ENCODE assay signal across 8 mouse cellular contexts in the genomic region with DNA sequence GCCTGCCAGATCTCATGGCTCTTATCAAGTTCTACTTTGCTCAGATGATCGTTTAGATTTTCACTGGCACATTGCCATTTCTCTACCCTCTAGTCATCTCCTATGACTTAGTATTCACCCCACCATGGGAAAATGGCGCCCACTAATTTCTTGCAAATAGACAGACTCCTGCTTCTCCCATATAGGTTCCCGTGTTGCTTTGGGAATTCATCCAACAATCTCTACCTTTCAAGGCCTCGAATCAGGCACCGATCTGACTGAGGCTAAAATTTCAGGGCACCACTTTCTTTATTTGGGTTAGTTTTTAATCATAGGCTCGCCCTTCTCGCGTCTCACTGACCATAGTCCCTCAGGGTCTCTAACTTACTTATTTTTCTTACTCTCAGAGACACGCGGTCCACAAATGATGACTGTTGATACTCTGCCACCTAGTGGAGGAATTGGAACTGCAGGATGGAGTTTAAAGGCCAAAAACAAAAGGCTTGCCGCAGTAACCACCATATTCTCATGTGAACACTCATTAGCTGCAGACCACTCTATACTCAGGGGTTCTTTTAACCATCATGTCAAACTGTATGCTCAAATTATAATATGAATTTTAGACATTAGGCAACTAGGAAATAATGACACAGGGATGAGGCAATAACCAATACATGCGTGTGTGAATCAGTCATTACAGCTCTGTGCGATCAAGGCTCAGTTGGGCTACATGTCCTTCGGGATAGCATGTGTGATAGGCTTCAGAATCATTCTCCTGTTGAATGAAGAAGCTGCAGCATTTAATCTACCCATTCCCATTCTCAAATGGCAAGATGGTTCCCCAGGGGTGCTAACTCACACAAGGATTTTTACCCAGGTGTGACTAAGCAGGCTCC.
DNase-seq lines count a peak whose midpoint lies in the region; ATAC-seq and TF ChIP-seq lines count a peak whose summit lies in the region.

No protein-coding gene starts in this region.

- no peaks in the 10 kb centered on the region for H3K4me1 ChIP-seq in thymus, adult 2 months (replicated peaks; ENCODE audit: control insufficient read depth, insufficient read depth, low read length)
- no peaks in the 10 kb centered on the region for H3K4me1 ChIP-seq in forebrain, embryonic 15.5 days
- H3K4me1 ChIP-seq in limb, embryonic 13.5 days = no peaks in the 10 kb centered on the region

- 51% methylated on average over 14 of the region's 14 CpGs for WGBS in thymus, adult 2 months
- 50% methylated on average over 14 of the region's 14 CpGs for WGBS in forebrain, embryonic 15.5 days
- 50% methylated on average over 14 of the region's 14 CpGs for WGBS in limb, embryonic 13.5 days

- H3K4me2 ChIP-seq in forebrain, embryonic 15.5 days (replicated peaks) = no peak overlapping the region
- H3K4me2 ChIP-seq in limb, embryonic 13.5 days (replicated peaks) = no peak overlapping the region

- H3K36me3 ChIP-seq in thymus, adult 2 months (ENCODE audit: control insufficient read depth, insufficient read depth, low read length) = no peaks in the 10 kb centered on the region
- H3K36me3 ChIP-seq in forebrain, embryonic 15.5 days = no peaks in the 10 kb centered on the region
- no peaks in the 10 kb centered on the region for H3K36me3 ChIP-seq in limb, embryonic 13.5 days

- no peak overlapping the region for H3K4me3 ChIP-seq in thymus, adult 2 months (ENCODE audit: control insufficient read depth, insufficient read depth, low read length)
- no peak overlapping the region for H3K4me3 ChIP-seq in forebrain, embryonic 15.5 days
- no peak overlapping the region for H3K4me3 ChIP-seq in limb, embryonic 13.5 days

- TF ChIP-seq CTCF in thymus, adult 2 months (IDR thresholded peaks at IDR 0.05; ENCODE audit: borderline replicate concordance, control insufficient read depth, extremely low read depth, insufficient read depth, low read length, poor library complexity) = no peak

- no peaks in the 10 kb centered on the region for H3K27me3 ChIP-seq in thymus, adult 2 months (ENCODE audit: control insufficient read depth, insufficient read depth, low read length)
- no peaks in the 10 kb centered on the region for H3K27me3 ChIP-seq in forebrain, embryonic 15.5 days
- H3K27me3 ChIP-seq in limb, embryonic 13.5 days = peaks cover 5% of the 10 kb centered on the region; the same call in 1 of the 2 replicates

- no peaks in the 10 kb centered on the region for H3K9me3 ChIP-seq in forebrain, embryonic 15.5 days
- no peaks in the 10 kb centered on the region for H3K9me3 ChIP-seq in limb, embryonic 13.5 days

- H3K9ac ChIP-seq in forebrain, embryonic 15.5 days (replicated peaks) = no peak overlapping the region
- H3K9ac ChIP-seq in limb, embryonic 13.5 days = no peak overlapping the region

- DNase-seq in thymus, adult 2 months = peak; percentile 1
- no peak for DNase-seq in thymus, postnatal 36 days
- peak; percentile 29 to 66 for DNase-seq in cerebellum, adult 18-20 months
- peak; percentile 74 for DNase-seq in kidney, adult 9 months
- DNase-seq in naive thymus-derived CD4-positive, alpha-beta T cell, adult 2 months (ENCODE audit: low read depth) = peak; percentile 0

- H3K27ac ChIP-seq in thymus, adult 2 months (ENCODE audit: control insufficient read depth, insufficient read depth, low read length) = no peak overlapping the region
- H3K27ac ChIP-seq in forebrain, embryonic 15.5 days (replicated peaks) = no peak overlapping the region
- no peak overlapping the region for H3K27ac ChIP-seq in limb, embryonic 13.5 days

- no peak for TF ChIP-seq POLR2A in thymus, adult 2 months (IDR thresholded peaks at IDR 0.05; ENCODE audit: control insufficient read depth, extremely low read depth, insufficient read depth, low read length, poor library complexity)

- ATAC-seq in forebrain, embryonic 15.5 days (replicated peaks) = peak; percentile 46; the same call in 1 of the 2 replicates
- 0 out of 2 replicates have a peak, but pooled peaks have one; percentile 28 for ATAC-seq in limb, embryonic 13.5 days (ENCODE audit: low FRiP score, low read depth)
- no peak for ATAC-seq in megakaryocyte, adult 5-6 weeks (ENCODE audit: poor library complexity, severe bottlenecking)

Comparison
In these comparisons a context has a peak if more than half of its experiments do, and no peak if none do; other contexts are left out.
1. DNase-seq: peak in thymus, adult 2 months (single experiment), cerebellum, adult 18-20 months (2 of 2), kidney, adult 9 months (single experiment) and naive thymus-derived CD4-positive, alpha-beta T cell, adult 2 months (single experiment); none in thymus, postnatal 36 days (0 of 2).